31 mouse cellular contexts compared by ENCODE assay signal in the genomic region with DNA sequence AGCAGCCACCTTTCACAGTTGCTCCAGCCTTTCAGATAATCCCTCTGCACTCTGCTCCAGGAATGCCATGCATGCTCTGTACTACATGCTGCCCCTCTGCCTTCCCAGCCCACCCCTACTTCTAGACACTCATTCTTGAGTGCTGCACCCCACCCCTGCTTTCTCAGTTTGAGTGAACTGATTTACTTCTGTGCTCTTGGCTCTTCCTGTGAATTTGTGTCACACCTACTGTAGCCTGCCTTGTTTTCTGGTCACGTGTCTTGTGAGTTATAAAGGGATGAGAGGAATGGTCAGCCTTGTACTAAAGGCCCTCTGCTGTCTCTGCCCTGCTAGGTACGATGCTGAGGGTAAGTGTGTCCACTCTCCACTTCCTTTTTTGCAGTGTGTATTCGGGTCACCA. TPM values are rescaled to one million over a fixed set of nuclear protein-coding genes. Genes with fewer than 3 reads are reported as not detected.
DNase-seq lines count a peak whose midpoint lies in the region; ATAC-seq and TF ChIP-seq lines count a peak whose summit lies in the region.
"Had no signal": no experiment of that assay in that cellular context is flagged by ENCODE, and none has a peak within 500 bp of the region (broad histone marks: within the 10 kb centered on the region; RNA-seq: fewer than 3 reads in every experiment).

No protein-coding gene starts in this region.

- no peak overlapping the region for H3K4me3 ChIP-seq in cerebellum, adult 2 months (replicated peaks; ENCODE audit: insufficient read depth, low read depth, low read length)
- no peak overlapping the region for H3K4me3 ChIP-seq in heart, embryonic 11.5 days (ENCODE audit: low read depth, low read length)
- peak overlapping the region; percentile 16; the same call in 1 of the 2 replicates for H3K4me3 ChIP-seq in heart, embryonic 16.5 days (ENCODE audit: low read length)
- H3K4me3 ChIP-seq in olfactory bulb, adult 2 months (ENCODE audit: insufficient read depth, low read depth, low read length), result no peak overlapping the region
- H3K4me3 ChIP-seq: embryonic facial prominence, embryonic 12.5 days; hindbrain, embryonic 12.5 days; intestine, embryonic 15.5 days; stomach, embryonic 15.5 days had no signal

- TF ChIP-seq CTCF in cerebellum, adult 2 months (IDR thresholded peaks at IDR 0.05; ENCODE audit: borderline replicate concordance, insufficient read depth, low read depth, low read length), result no peak
- no peak for TF ChIP-seq CTCF in olfactory bulb, adult 2 months (IDR thresholded peaks at IDR 0.05; ENCODE audit: insufficient read depth, low read depth, low read length)

- peak overlapping the region; percentile 61 for H3K27ac ChIP-seq in cerebellum, adult 2 months (ENCODE audit: insufficient read depth, low read length)
- peak overlapping the region; percentile 78 for H3K27ac ChIP-seq in heart, embryonic 11.5 days (ENCODE audit: low read depth, low read length)
- peak overlapping the region; percentile 89 for H3K27ac ChIP-seq in heart, embryonic 16.5 days (ENCODE audit: low read length)
- H3K27ac ChIP-seq in olfactory bulb, adult 2 months (ENCODE audit: insufficient read depth, low read depth, low read length), result peak overlapping the region; percentile 52; the same call in 1 of the 2 replicates
- H3K27ac ChIP-seq: embryonic facial prominence, embryonic 12.5 days; hindbrain, embryonic 12.5 days; hindbrain, postnatal 0 days; intestine, embryonic 15.5 days; liver, embryonic 14.5 days; macrophage; stomach, embryonic 15.5 days had no signal

- peaks cover 42% of the 10 kb centered on the region for H3K4me1 ChIP-seq in cerebellum, adult 2 months (ENCODE audit: control insufficient read depth, insufficient read depth, low read length)
- H3K4me1 ChIP-seq in heart, embryonic 11.5 days (ENCODE audit: control insufficient read depth, insufficient read depth, low read length), result peaks cover 29% of the 10 kb centered on the region
- peaks cover 50% of the 10 kb centered on the region for H3K4me1 ChIP-seq in heart, embryonic 16.5 days (ENCODE audit: control insufficient read depth, insufficient read depth, low read length)
- H3K4me1 ChIP-seq in olfactory bulb, adult 2 months (ENCODE audit: control insufficient read depth, insufficient read depth, low read length), result peaks cover 24% of the 10 kb centered on the region
- H3K4me1 ChIP-seq: embryonic facial prominence, embryonic 12.5 days; hindbrain, embryonic 12.5 days; intestine, embryonic 15.5 days had no signal

- no peak for DNase-seq in cerebellum, adult 2 months
- no peak for DNase-seq in cerebellum, postnatal 25 days
- DNase-seq in heart, postnatal 4 days, result no peak
- no peak for DNase-seq in heart, postnatal 36 days
- DNase-seq: adrenal gland, adult 2 months; adrenal gland, postnatal 36 days; cerebellum, adult 8-10 months; cerebellum, postnatal 36 days; embryo, embryonic 11 days; kidney, adult 2 months; kidney, postnatal 36 days; layer of hippocampus, postnatal 36 days; liver; lung, adult 2 months; lung, postnatal 10 days; midbrain, embryonic 14.5 days; retina, postnatal 1 day; right cerebral cortex, postnatal 14 days had no signal

- ATAC-seq in heart, embryonic 11.5 days (replicated peaks; ENCODE audit: insufficient number of reproducible peaks, low FRiP score, low TSS enrichment), result no peak
- 0 out of 2 replicates have a peak, but pooled peaks have one; percentile 6 for ATAC-seq in heart, embryonic 16.5 days (replicated peaks; ENCODE audit: extremely low read depth, insufficient read depth, low FRiP score)
- ATAC-seq: activated CD4-positive, CD25-positive, alpha-beta regulatory T cell, adult 4 months; forebrain, embryonic 14.5 days; hindbrain, postnatal 0 days; intestine, embryonic 15.5 days had no signal

- intact Hi-C loops in heart, postnatal 36 days (cut with DNase I), result no loop called here

- 0 out of 2 replicates have a peak overlapping the region, but pooled peaks have one; percentile 14 for H3K4me2 ChIP-seq in heart, embryonic 11.5 days
- H3K4me2 ChIP-seq in heart, embryonic 16.5 days (ENCODE audit: low read depth, low read length), result peak overlapping the region; percentile 43
- H3K4me2 ChIP-seq: embryonic facial prominence, embryonic 12.5 days; hindbrain, embryonic 12.5 days; intestine, embryonic 15.5 days; stomach, embryonic 15.5 days had no signal

- 37% methylated on average over 3 of the region's 3 CpGs for WGBS in cerebellum, adult 2 months
- WGBS in heart, embryonic 11.5 days (ENCODE audit: insufficient replicate concordance), result 80% methylated on average over 3 of the region's 3 CpGs
- WGBS in heart, embryonic 16.5 days, result 43% methylated on average over 3 of the region's 3 CpGs
- WGBS in olfactory bulb, adult 2 months, result 80% methylated on average over 3 of the region's 3 CpGs

- peaks cover 23% of the 10 kb centered on the region for H3K36me3 ChIP-seq in heart, embryonic 11.5 days (ENCODE audit: control insufficient read depth, insufficient read depth, low read length)
- peaks cover 28% of the 10 kb centered on the region for H3K36me3 ChIP-seq in heart, embryonic 16.5 days (ENCODE audit: control insufficient read depth, insufficient read depth)

- no peak for TF ChIP-seq POLR2A in cerebellum, adult 2 months (IDR thresholded peaks at IDR 0.05; ENCODE audit: borderline replicate concordance, insufficient read depth, low read length)
- TF ChIP-seq POLR2A in olfactory bulb, adult 2 months (IDR thresholded peaks at IDR 0.05; ENCODE audit: insufficient read depth, low read depth, low read length), result no peak

- no peaks in the 10 kb centered on the region for H3K9me3 ChIP-seq in heart, embryonic 11.5 days (replicated peaks; ENCODE audit: control insufficient read depth, low read length)
- H3K9me3 ChIP-seq in heart, embryonic 16.5 days (replicated peaks; ENCODE audit: control insufficient read depth, low read length), result no peaks in the 10 kb centered on the region
- H3K9me3 ChIP-seq: embryonic facial prominence, embryonic 12.5 days; hindbrain, embryonic 12.5 days; intestine, embryonic 15.5 days; stomach, embryonic 15.5 days had no signal

- H3K9ac ChIP-seq in heart, embryonic 11.5 days (ENCODE audit: low read depth, low read length), result peak overlapping the region; percentile 34; the same call in 1 of the 2 replicates
- H3K9ac ChIP-seq in heart, embryonic 16.5 days (ENCODE audit: low read length), result peak overlapping the region; percentile 53
- H3K9ac ChIP-seq: embryonic facial prominence, embryonic 12.5 days; hindbrain, embryonic 12.5 days; intestine, embryonic 15.5 days; liver, embryonic 14.5 days; stomach, embryonic 15.5 days had no signal

- H3K27me3 ChIP-seq in cerebellum, adult 2 months (ENCODE audit: control insufficient read depth, insufficient read depth, low read length), result no peaks in the 10 kb centered on the region
- no peaks in the 10 kb centered on the region for H3K27me3 ChIP-seq in heart, embryonic 11.5 days (ENCODE audit: control insufficient read depth, insufficient read depth, low read length)
- no peaks in the 10 kb centered on the region for H3K27me3 ChIP-seq in heart, embryonic 16.5 days (ENCODE audit: control insufficient read depth, insufficient read depth, low read length)
- H3K27me3 ChIP-seq: CH12.LX; embryonic facial prominence, embryonic 12.5 days; hindbrain, embryonic 12.5 days; intestine, embryonic 15.5 days; stomach, embryonic 15.5 days had no signal

RNA-seq across cellular contexts. Expression of gene Atf1, which starts 25.8 kb away (rescaled TPM):
- polyA plus RNA-seq in cerebellum, adult 2 months (2012; rRNA removed), result 16.8 and 18.4 TPM in 2 replicates
- polyA plus RNA-seq in heart, embryonic 11.5 days (2014; fragmentation: Nextera tagmentation; extraction: Ambion mirVana), result 33.7 and 38.6 TPM in 2 replicates
- 10 to 100 TPM; 54.8 to 57.7 TPM for total RNA-seq in heart, postnatal 4 days (2021)
- polyA plus RNA-seq in heart, embryonic 16.5 days (2015; fragmentation: Nextera tagmentation; extraction: Ambion mirVana), result 35.6 and 44.1 TPM in 2 replicates
- 10 to 100 TPM; 40.5 to 53.9 TPM for total RNA-seq in heart, postnatal 36 days (2021)
- not detected in 2 replicates for polyA plus RNA-seq in olfactory bulb, adult 2 months (2012; ENCODE audit: insufficient read depth, insufficient read length, low replicate concordance, missing spikeins)
